Mouse (Mus musculus): ENCODE data around the gene Slc13a3. TPM values are rescaled to one million over a fixed set of nuclear protein-coding genes. Genes with fewer than 3 reads are reported as not detected.
A peak's percentile ranks its signal among the peaks of the same experiment; 100 is the strongest.

The Slc13a3 gene
- polyA plus RNA-seq, 1 experiment from 2014 or later = 1.9 TPM

GRCm38 (mm10) chr2:165503259-165504203 is 30.5 kb upstream of the Slc13a3 start, which contains the start of gene Slc2a10:
Gene Slc2a10 (plus strand): TSS chr2:165503787.
- H3K27ac ChIP-seq (ENCODE audit: low read depth, low read length) = no peak within 1 kb of the TSS
- peak; percentile 66 for ATAC-seq (replicated peaks; ENCODE audit: low FRiP score)

GRCm38 (mm10) chr2:165498816-165499215 is 25.8 kb upstream of the Slc13a3 start:
- no peak overlapping the region for H3K27ac ChIP-seq (ENCODE audit: low read depth, low read length)
- no peak for ATAC-seq (replicated peaks; ENCODE audit: low FRiP score)
- H3K27me3 ChIP-seq (ENCODE audit: control insufficient read depth, insufficient read depth, low read length) = no peaks in the 10 kb centered on the region
- H3K4me3 ChIP-seq (ENCODE audit: low read depth, low read length) = no peak overlapping the region
- WGBS = 77% methylated on average over 6 of the region's 6 CpGs
- no peaks in the 10 kb centered on the region for H3K36me3 ChIP-seq (ENCODE audit: control insufficient read depth, insufficient read depth, low read length)
- H3K4me2 ChIP-seq (ENCODE audit: low read depth, low read length, severe bottlenecking) = no peak overlapping the region
- H3K9ac ChIP-seq (ENCODE audit: low read length) = no peak overlapping the region
- peaks cover 10% of the 10 kb centered on the region; the same call in 1 of the 2 replicates for H3K4me1 ChIP-seq (replicated peaks; ENCODE audit: control insufficient read depth, insufficient read depth, low read length)
- no peaks in the 10 kb centered on the region for H3K9me3 ChIP-seq (ENCODE audit: control insufficient read depth, low read length)
- no peak for DNase-seq (ENCODE audit: low spot score)

More at GRCm38 (mm10) chr2:165503259-165504203, 30.5 kb upstream of the Slc13a3 start, which contains the start of gene Slc2a10:
- DNase-seq (ENCODE audit: low spot score) = peak; percentile 71
- H3K4me2 ChIP-seq (ENCODE audit: low read depth, low read length, severe bottlenecking) = peak within 1 kb of the TSS; percentile 72
- H3K9ac ChIP-seq (ENCODE audit: low read length) = peak within 1 kb of the TSS; percentile 68
- peak within 1 kb of the TSS; percentile 39 for H3K4me3 ChIP-seq (ENCODE audit: low read depth, low read length)
- H3K36me3 ChIP-seq (ENCODE audit: control insufficient read depth, insufficient read depth, low read length) = no peaks in the 10 kb centered on the region
- H3K9me3 ChIP-seq (ENCODE audit: control insufficient read depth, low read length) = no peaks in the 10 kb centered on the region
- WGBS = 6% methylated on average over 30 of the region's 32 CpGs
- H3K27me3 ChIP-seq (ENCODE audit: control insufficient read depth, insufficient read depth, low read length) = no peaks in the 10 kb centered on the region
- peaks cover 1% of the 10 kb centered on the region; the same call in 1 of the 2 replicates for H3K4me1 ChIP-seq (replicated peaks; ENCODE audit: control insufficient read depth, insufficient read depth, low read length)

- Histone ChIP-seq H3K27me3 (ENCODE audit: control insufficient read depth, insufficient read depth, low read length) (no peaks in the 10 kb centered on the region), H3K4me2 (ENCODE audit: low read depth, low read length, severe bottlenecking) (no peak overlapping the region), H3K27ac (ENCODE audit: low read depth, low read length) (no peak overlapping the region), H3K9me3 (ENCODE audit: control insufficient read depth, low read length) (no peaks in the 10 kb centered on the region), H3K9ac (ENCODE audit: low read length) (no peak overlapping the region), H3K4me3 (ENCODE audit: low read depth, low read length) (no peak overlapping the region), H3K36me3 (ENCODE audit: control insufficient read depth, insufficient read depth, low read length) (no peaks in the 10 kb centered on the region), H3K4me1 (replicated peaks; ENCODE audit: control insufficient read depth, insufficient read depth, low read length) (peaks cover 12% of the 10 kb centered on the region; the same call in 1 of the 2 replicates)
- 74% methylated on average over 2 of the region's 2 CpGs for WGBS
- DNase-seq (ENCODE audit: low spot score) (no peak), ATAC-seq (replicated peaks; ENCODE audit: low FRiP score) (no peak)
Measured at GRCm38 (mm10) chr2:165497706-165498275, 24.8 kb upstream of the Slc13a3 start.

GRCm38 (mm10) chr2:165496251-165496650 is 23.2 kb upstream of the Slc13a3 start:
- no peak overlapping the region for H3K27ac ChIP-seq (ENCODE audit: low read depth, low read length)
- DNase-seq (ENCODE audit: low spot score) (peak; percentile 69), ATAC-seq (replicated peaks; ENCODE audit: low FRiP score) (no peak)
- peaks cover 12% of the 10 kb centered on the region; the same call in 1 of the 2 replicates for H3K4me1 ChIP-seq (replicated peaks; ENCODE audit: control insufficient read depth, insufficient read depth, low read length)
- H3K36me3 ChIP-seq (ENCODE audit: control insufficient read depth, insufficient read depth, low read length) = no peaks in the 10 kb centered on the region
- H3K27me3 ChIP-seq (ENCODE audit: control insufficient read depth, insufficient read depth, low read length) = no peaks in the 10 kb centered on the region
- no peak overlapping the region for H3K4me2 ChIP-seq (ENCODE audit: low read depth, low read length, severe bottlenecking)
- no peak overlapping the region for H3K4me3 ChIP-seq (ENCODE audit: low read depth, low read length)
- H3K9ac ChIP-seq (ENCODE audit: low read length) = no peak overlapping the region
- no peaks in the 10 kb centered on the region for H3K9me3 ChIP-seq (ENCODE audit: control insufficient read depth, low read length)

GRCm38 (mm10) chr2:165494495-165494894 is 21.5 kb upstream of the Slc13a3 start:
- ATAC-seq (replicated peaks; ENCODE audit: low FRiP score) (no peak), DNase-seq (ENCODE audit: low spot score) (no peak)
- H3K4me2 ChIP-seq (ENCODE audit: low read depth, low read length, severe bottlenecking) = no peak overlapping the region; the same call in 1 of the 2 replicates
- no peaks in the 10 kb centered on the region; the same call in 1 of the 2 replicates for H3K36me3 ChIP-seq (ENCODE audit: control insufficient read depth, insufficient read depth, low read length)
- H3K9me3 ChIP-seq (ENCODE audit: control insufficient read depth, low read length) = no peaks in the 10 kb centered on the region
- H3K4me3 ChIP-seq (ENCODE audit: low read depth, low read length) = no peak overlapping the region
- H3K4me1 ChIP-seq (replicated peaks; ENCODE audit: control insufficient read depth, insufficient read depth, low read length) = peaks cover 12% of the 10 kb centered on the region; the same call in 1 of the 2 replicates
- H3K27ac ChIP-seq (ENCODE audit: low read depth, low read length) = peak overlapping the region; percentile 60
- no peak overlapping the region for H3K9ac ChIP-seq (ENCODE audit: low read length)
- H3K27me3 ChIP-seq (ENCODE audit: control insufficient read depth, insufficient read depth, low read length) = no peaks in the 10 kb centered on the region
- WGBS = 67% methylated on average over 2 of the region's 2 CpGs

- Histone ChIP-seq H3K27ac (ENCODE audit: low read depth, low read length) (peak overlapping the region; percentile 60), H3K4me2 (ENCODE audit: low read depth, low read length, severe bottlenecking) (peak overlapping the region; percentile 79), H3K36me3 (ENCODE audit: control insufficient read depth, insufficient read depth, low read length) (no peaks in the 10 kb centered on the region; the same call in 1 of the 2 replicates), H3K4me1 (replicated peaks; ENCODE audit: control insufficient read depth, insufficient read depth, low read length) (peaks cover 12% of the 10 kb centered on the region; the same call in 1 of the 2 replicates), H3K27me3 (ENCODE audit: control insufficient read depth, insufficient read depth, low read length) (no peaks in the 10 kb centered on the region), H3K9me3 (ENCODE audit: control insufficient read depth, low read length) (no peaks in the 10 kb centered on the region), H3K4me3 (ENCODE audit: low read depth, low read length) (peak overlapping the region; percentile 70), H3K9ac (ENCODE audit: low read length) (peak overlapping the region; percentile 83)
- DNase-seq (ENCODE audit: low spot score) (peak; percentile 68), ATAC-seq (replicated peaks; ENCODE audit: low FRiP score) (peak; percentile 69)
- 6% methylated on average over 17 of the region's 17 CpGs for WGBS
Measured at GRCm38 (mm10) chr2:165493587-165494210, 20.7 kb upstream of the Slc13a3 start.

GRCm38 (mm10) chr2:165492648-165493553 is 19.9 kb upstream of the Slc13a3 start, which contains the start of gene Trp53rka:
Gene Trp53rka (minus strand): TSS chr2:165493324.
- no peaks in the 10 kb centered on the region; the same call in 1 of the 2 replicates for H3K36me3 ChIP-seq (ENCODE audit: control insufficient read depth, insufficient read depth, low read length)
- H3K4me1 ChIP-seq (replicated peaks; ENCODE audit: control insufficient read depth, insufficient read depth, low read length) = peaks cover 12% of the 10 kb centered on the region; the same call in 1 of the 2 replicates
- H3K4me2 ChIP-seq (ENCODE audit: low read depth, low read length, severe bottlenecking) = peak within 1 kb of the TSS; percentile 79
- peak within 1 kb of the TSS; percentile 83 for H3K9ac ChIP-seq (ENCODE audit: low read length)
- H3K9me3 ChIP-seq (ENCODE audit: control insufficient read depth, low read length) = no peaks in the 10 kb centered on the region
- no peaks in the 10 kb centered on the region for H3K27me3 ChIP-seq (ENCODE audit: control insufficient read depth, insufficient read depth, low read length)
- DNase-seq (ENCODE audit: low spot score) (peak; percentile 88), ATAC-seq (replicated peaks; ENCODE audit: low FRiP score) (peak; percentile 78)
- H3K4me3 ChIP-seq (ENCODE audit: low read depth, low read length) = peak within 1 kb of the TSS; percentile 70
- peak within 1 kb of the TSS; percentile 60 for H3K27ac ChIP-seq (ENCODE audit: low read depth, low read length)
- WGBS = under 1% methylated on average over 65 of the region's 84 CpGs
